Mouse (Mus musculus): ENCODE results near the gene Eepd1. TPM values are rescaled to one million over a fixed set of nuclear protein-coding genes. Genes with fewer than 3 reads are reported as not detected.

Gene Eepd1
- polyA plus RNA-seq, 1 experiment = 2.7 TPM

- WGBS = 87% methylated on average over 4 of the region's 4 CpGs
- DNase-seq (ENCODE audit: low read depth in 1 of 2, low spot score in 2 of 2) = no peak
- H3K4me1 ChIP-seq (ENCODE audit: control insufficient read depth, insufficient read depth, insufficient read length) = no peaks in the 10 kb centered on the region
- no peaks in the 10 kb centered on the region for H3K36me3 ChIP-seq (ENCODE audit: control insufficient read depth, insufficient read depth, low read length)
- H3K27me3 ChIP-seq (ENCODE audit: control insufficient read depth, insufficient read depth, low read length) = no peaks in the 10 kb centered on the region
- no peak overlapping the region for H3K4me3 ChIP-seq (ENCODE audit: extremely low read depth, insufficient read depth, insufficient read length)
- TF ChIP-seq POLR2A (IDR thresholded peaks at IDR 0.05; ENCODE audit: low read depth, low read length) (no peak), CTCF (IDR thresholded peaks at IDR 0.05; ENCODE audit: extremely low read depth, insufficient read depth, insufficient read length, insufficient replicate concordance) (no peak)
- no peak overlapping the region for H3K27ac ChIP-seq (ENCODE audit: insufficient read depth, low read length)
Measured at GRCm38 (mm10) chr9:25496196-25496595, 14.8 kb downstream of the Eepd1 start.

- TF ChIP-seq POLR2A (IDR thresholded peaks at IDR 0.05; ENCODE audit: low read depth, low read length) (no peak), CTCF (IDR thresholded peaks at IDR 0.05; ENCODE audit: extremely low read depth, insufficient read depth, insufficient read length, insufficient replicate concordance) (no peak)
- Histone ChIP-seq H3K27ac (ENCODE audit: insufficient read depth, low read length) (no peak overlapping the region), H3K27me3 (ENCODE audit: control insufficient read depth, insufficient read depth, low read length) (no peaks in the 10 kb centered on the region), H3K36me3 (ENCODE audit: control insufficient read depth, insufficient read depth, low read length) (no peaks in the 10 kb centered on the region), H3K4me3 (ENCODE audit: extremely low read depth, insufficient read depth, insufficient read length) (no peak overlapping the region), H3K4me1 (ENCODE audit: control insufficient read depth, insufficient read depth, insufficient read length) (no peaks in the 10 kb centered on the region)
- 91% methylated on average over 2 of the region's 2 CpGs for WGBS
- no peak for DNase-seq (ENCODE audit: low read depth in 1 of 2, low spot score in 2 of 2)
Measured at GRCm38 (mm10) chr9:25496703-25497102, 15.4 kb downstream of the Eepd1 start.

GRCm38 (mm10) chr9:25498770-25499169 is 17.4 kb downstream of the Eepd1 start:
- no peak for DNase-seq (ENCODE audit: low read depth in 1 of 2, low spot score in 2 of 2)
- Histone ChIP-seq H3K27ac (ENCODE audit: insufficient read depth, low read length) (no peak overlapping the region), H3K4me3 (ENCODE audit: extremely low read depth, insufficient read depth, insufficient read length) (no peak overlapping the region), H3K36me3 (ENCODE audit: control insufficient read depth, insufficient read depth, low read length) (no peaks in the 10 kb centered on the region), H3K4me1 (ENCODE audit: control insufficient read depth, insufficient read depth, insufficient read length) (no peaks in the 10 kb centered on the region), H3K27me3 (ENCODE audit: control insufficient read depth, insufficient read depth, low read length) (no peaks in the 10 kb centered on the region)
- WGBS = 32% methylated on average over 4 of the region's 4 CpGs
- TF ChIP-seq POLR2A (IDR thresholded peaks at IDR 0.05; ENCODE audit: low read depth, low read length) (no peak), CTCF (IDR thresholded peaks at IDR 0.05; ENCODE audit: extremely low read depth, insufficient read depth, insufficient read length, insufficient replicate concordance) (no peak)

- no peak for TF ChIP-seq POLR2A (IDR thresholded peaks at IDR 0.05; ENCODE audit: low read depth, low read length)
- no peak for TF ChIP-seq CTCF (IDR thresholded peaks at IDR 0.05; ENCODE audit: extremely low read depth, insufficient read depth, insufficient read length, insufficient replicate concordance)
- Histone ChIP-seq H3K4me1 (ENCODE audit: control insufficient read depth, insufficient read depth, insufficient read length) (no peaks in the 10 kb centered on the region), H3K36me3 (ENCODE audit: control insufficient read depth, insufficient read depth, low read length) (no peaks in the 10 kb centered on the region), H3K27ac (ENCODE audit: insufficient read depth, low read length) (no peak overlapping the region), H3K27me3 (ENCODE audit: control insufficient read depth, insufficient read depth, low read length) (no peaks in the 10 kb centered on the region), H3K4me3 (ENCODE audit: extremely low read depth, insufficient read depth, insufficient read length) (no peak overlapping the region)
- no peak for DNase-seq (ENCODE audit: low read depth in 1 of 2, low spot score in 2 of 2)
- 39% methylated on average over 3 of the region's 3 CpGs for WGBS
Measured at GRCm38 (mm10) chr9:25499306-25499705, 18.0 kb downstream of the Eepd1 start.

GRCm38 (mm10) chr9:25500031-25500430 is 18.7 kb downstream of the Eepd1 start:
- H3K4me3 ChIP-seq (ENCODE audit: extremely low read depth, insufficient read depth, insufficient read length) = no peak overlapping the region
- H3K27ac ChIP-seq (ENCODE audit: insufficient read depth, low read length) = no peak overlapping the region
- no peaks in the 10 kb centered on the region for H3K36me3 ChIP-seq (ENCODE audit: control insufficient read depth, insufficient read depth, low read length)
- no peak for DNase-seq (ENCODE audit: low read depth in 1 of 2, low spot score in 2 of 2)
- TF ChIP-seq POLR2A (IDR thresholded peaks at IDR 0.05; ENCODE audit: low read depth, low read length) = no peak
- TF ChIP-seq CTCF (IDR thresholded peaks at IDR 0.05; ENCODE audit: extremely low read depth, insufficient read depth, insufficient read length, insufficient replicate concordance) = no peak
- H3K27me3 ChIP-seq (ENCODE audit: control insufficient read depth, insufficient read depth, low read length) = no peaks in the 10 kb centered on the region
- 89% methylated on average over 2 of the region's 2 CpGs for WGBS
- no peaks in the 10 kb centered on the region for H3K4me1 ChIP-seq (ENCODE audit: control insufficient read depth, insufficient read depth, insufficient read length)

- Histone ChIP-seq H3K27me3 (ENCODE audit: control insufficient read depth, insufficient read depth, low read length) (no peaks in the 10 kb centered on the region), H3K36me3 (ENCODE audit: control insufficient read depth, insufficient read depth, low read length) (no peaks in the 10 kb centered on the region), H3K27ac (ENCODE audit: insufficient read depth, low read length) (no peak overlapping the region), H3K4me3 (ENCODE audit: extremely low read depth, insufficient read depth, insufficient read length) (no peak overlapping the region), H3K4me1 (ENCODE audit: control insufficient read depth, insufficient read depth, insufficient read length) (no peaks in the 10 kb centered on the region)
- TF ChIP-seq POLR2A (IDR thresholded peaks at IDR 0.05; ENCODE audit: low read depth, low read length) = no peak
- TF ChIP-seq CTCF (IDR thresholded peaks at IDR 0.05; ENCODE audit: extremely low read depth, insufficient read depth, insufficient read length, insufficient replicate concordance) = no peak
- no peak for DNase-seq (ENCODE audit: low read depth in 1 of 2, low spot score in 2 of 2)
- WGBS = 66% methylated on average over 3 of the region's 3 CpGs
Measured at GRCm38 (mm10) chr9:25508825-25509224, 27.5 kb downstream of the Eepd1 start.

GRCm38 (mm10) chr9:25510572-25510971 is 29.2 kb downstream of the Eepd1 start:
- no peaks in the 10 kb centered on the region for H3K36me3 ChIP-seq (ENCODE audit: control insufficient read depth, insufficient read depth, low read length)
- H3K4me3 ChIP-seq (ENCODE audit: extremely low read depth, insufficient read depth, insufficient read length) = no peak overlapping the region
- no peak for DNase-seq (ENCODE audit: low read depth in 1 of 2, low spot score in 2 of 2)
- H3K27ac ChIP-seq (ENCODE audit: insufficient read depth, low read length) = no peak overlapping the region
- no peaks in the 10 kb centered on the region for H3K27me3 ChIP-seq (ENCODE audit: control insufficient read depth, insufficient read depth, low read length)
- WGBS = 38% methylated on average over 11 of the region's 11 CpGs
- H3K4me1 ChIP-seq (ENCODE audit: control insufficient read depth, insufficient read depth, insufficient read length) = no peaks in the 10 kb centered on the region
- no peak for TF ChIP-seq CTCF (IDR thresholded peaks at IDR 0.05; ENCODE audit: extremely low read depth, insufficient read depth, insufficient read length, insufficient replicate concordance)
- TF ChIP-seq POLR2A (IDR thresholded peaks at IDR 0.05; ENCODE audit: low read depth, low read length) = no peak

All from spleen, adult 2 months (tissue).